Mouse (Mus musculus) heart, postnatal 0 days (tissue): ENCODE measurements around the gene Fam193a.

Experiments used
- CTCF ChIP-seq: IDR thresholded peaks from 2 replicates; pipeline ENCODE4 v1.5.1; 2016; ENCODE audit warnings: antibody characterized with exemption, control low read depth, low read depth
- EP300 ChIP-seq: IDR thresholded peaks from 2 replicates; pipeline ENCODE4 v1.6.1; 2016; ENCODE audit warnings: antibody characterized with exemption, low read depth

GRCm38 (mm10) chr5:34530687-34531086 lies 161.0 kb downstream of the Fam193a start:
- TF ChIP-seq CTCF (no peak), EP300 (no peak)
